Mouse (Mus musculus) urinary bladder, postnatal 14 days (tissue): Measurements from ENCODE around the gene Galr3.
"Not testable (repeated sequence)": the region's sequence is repeated elsewhere in the genome, so short reads cannot be mapped to it uniquely, and the experiment has no call there.

ENCODE experiments used
- DNase-seq: peaks from one replicate; pipeline ENCODE4 v3.0.0; 2021; ENCODE audit warnings: low spot score

Galr3 gene

GRCm38 (mm10) chr15:79041585-79041984 lies at the start of gene Galr3:
Gene Galr3, plus strand, starts transcription at chr15:79041885.
- no peak for DNase-seq

DNA sequence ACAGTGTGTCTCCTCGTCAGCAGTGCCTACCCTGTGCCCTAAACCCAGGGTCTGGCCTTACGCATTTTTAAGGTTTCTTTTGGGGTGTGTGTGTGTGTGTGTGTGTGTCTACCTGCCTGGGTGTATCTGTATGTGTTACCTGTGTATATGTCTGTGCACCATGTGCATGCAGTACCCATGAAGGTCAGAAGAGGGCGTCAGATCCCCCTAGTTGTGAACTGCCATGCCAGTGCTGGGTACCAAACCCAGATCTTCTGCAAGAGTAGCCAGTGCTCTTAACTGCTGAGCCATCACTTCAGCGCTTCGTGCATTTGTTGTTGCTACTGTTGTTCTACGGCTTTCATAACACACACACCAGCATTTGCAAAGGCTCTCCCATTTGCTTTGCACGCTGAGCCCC lies 49.5 kb upstream of the Galr3 start:
- no peak for DNase-seq

GRCm38 (mm10) chr15:78992925-78993324 lies 48.8 kb upstream of the Galr3 start:
- DNase-seq = no peak

DNA sequence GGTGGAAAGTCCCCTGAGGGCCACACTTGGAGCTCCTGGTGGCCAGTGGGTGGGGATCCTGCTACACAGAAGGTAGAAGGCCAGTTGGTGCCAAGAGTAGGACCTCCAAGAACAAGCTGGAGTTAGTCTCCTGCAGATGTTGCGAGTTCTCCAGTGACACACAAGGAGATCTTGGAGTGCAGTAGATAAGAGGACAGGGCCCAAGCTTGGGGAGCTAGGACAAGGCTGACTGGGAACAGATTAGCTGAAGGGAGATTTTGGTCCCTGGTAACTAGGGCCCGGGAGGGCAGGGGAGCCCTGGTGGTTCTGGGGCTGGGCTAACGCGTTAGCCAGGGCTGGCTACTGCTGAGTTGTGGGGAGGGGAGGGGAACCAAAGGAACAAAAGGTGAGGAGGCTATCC lies 45.8 kb upstream of the Galr3 start:
- DNase-seq = no peak

GRCm38 (mm10) chr15:78996663-78997062 lies 45.0 kb upstream of the Galr3 start:
- no peak for DNase-seq

DNA sequence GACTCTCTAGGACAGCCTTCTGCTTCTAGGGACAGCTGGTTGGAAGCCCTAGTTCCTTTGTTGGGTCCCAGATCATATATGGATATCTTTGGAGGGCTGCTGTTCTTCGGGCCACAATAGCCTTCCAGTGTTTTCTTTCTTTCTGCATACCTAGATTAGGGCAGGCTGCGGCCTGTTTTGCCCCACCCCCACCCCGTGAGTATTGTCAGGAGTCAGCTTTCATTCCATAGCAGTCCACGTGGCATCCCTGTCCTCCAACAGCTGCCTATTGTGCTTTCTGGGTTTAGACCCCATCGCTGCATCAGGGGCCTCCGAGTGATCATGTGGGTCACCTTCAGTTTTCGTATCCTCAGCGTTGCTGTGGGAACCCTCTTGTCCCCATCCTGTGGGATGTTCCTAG lies 43.3 kb upstream of the Galr3 start:
- no peak for DNase-seq

DNA sequence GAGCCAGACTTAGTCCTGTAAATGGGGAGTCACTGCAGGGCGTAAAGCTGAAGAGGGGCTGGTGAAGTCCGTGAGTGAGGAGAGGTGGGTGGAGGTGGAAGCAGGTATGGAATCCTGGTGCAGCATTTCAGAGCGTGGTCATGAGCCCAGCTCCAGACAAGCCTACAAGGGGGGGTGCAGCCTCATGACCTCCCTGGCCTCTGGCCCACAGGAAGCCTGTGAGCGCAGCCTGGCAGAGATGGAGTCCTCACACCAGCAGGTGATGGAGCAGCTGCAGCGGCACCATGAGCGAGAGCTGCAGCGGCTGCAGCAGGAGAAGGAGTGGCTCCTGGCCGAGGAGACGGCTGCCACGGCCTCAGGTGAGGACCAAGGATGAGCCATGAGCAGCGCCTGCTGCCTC lies 42.1 kb upstream of the Galr3 start:
- DNase-seq = no peak

DNA sequence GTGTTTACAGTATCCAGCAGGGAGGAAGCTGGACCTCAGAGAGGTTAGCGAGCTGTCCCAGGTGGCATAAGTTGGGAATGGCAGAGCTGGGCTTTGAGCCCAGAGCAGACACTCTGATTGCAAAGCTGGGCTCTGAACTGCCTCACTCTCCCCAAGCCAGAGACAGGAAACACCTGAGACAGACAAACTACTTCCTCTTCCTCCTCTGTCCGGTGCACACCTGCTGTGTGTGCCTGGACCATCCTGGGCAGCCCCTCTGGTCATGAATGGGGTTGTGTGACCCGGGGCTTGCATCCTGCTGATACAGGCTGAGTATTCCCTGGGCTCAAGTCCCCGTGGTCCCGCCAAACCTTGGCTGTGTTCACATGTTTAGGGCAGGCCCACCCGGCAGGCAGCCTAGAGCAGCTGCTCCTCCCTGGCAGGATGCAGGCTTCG lies 41.3 kb upstream of the Galr3 start:
- DNase-seq = no peak

GRCm38 (mm10) chr15:79001559-79001958 lies 40.1 kb upstream of the Galr3 start:
- no peak for DNase-seq

GRCm38 (mm10) chr15:79002036-79002435 lies 39.6 kb upstream of the Galr3 start:
- peak; percentile 65 for DNase-seq

DNA sequence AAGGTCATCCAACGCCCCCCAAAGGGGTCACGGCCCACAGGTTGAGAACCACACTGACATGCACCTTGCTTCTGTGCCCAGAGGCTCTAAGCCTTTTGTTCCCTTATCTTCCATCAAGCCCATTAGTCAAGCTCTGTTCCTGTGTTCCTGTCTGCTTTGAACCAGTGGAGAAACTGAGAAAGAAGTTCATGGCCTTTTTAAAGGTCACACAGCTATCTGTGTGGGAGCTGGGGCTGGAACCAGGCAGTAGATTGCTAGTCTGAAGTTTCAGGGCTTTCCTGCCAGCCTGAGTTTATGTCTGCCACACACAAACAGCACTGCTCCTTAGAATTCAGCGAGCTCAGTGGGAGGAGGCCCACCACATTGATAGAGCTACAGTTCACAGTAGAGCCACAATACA lies 38.6 kb upstream of the Galr3 start:
- no peak for DNase-seq

- no peak for DNase-seq
Measured at GRCm38 (mm10) chr15:79005581-79005980, 36.1 kb upstream of the Galr3 start.

- no peak for DNase-seq
Measured at GRCm38 (mm10) chr15:79006638-79007037, 35.0 kb upstream of the Galr3 start.

DNA sequence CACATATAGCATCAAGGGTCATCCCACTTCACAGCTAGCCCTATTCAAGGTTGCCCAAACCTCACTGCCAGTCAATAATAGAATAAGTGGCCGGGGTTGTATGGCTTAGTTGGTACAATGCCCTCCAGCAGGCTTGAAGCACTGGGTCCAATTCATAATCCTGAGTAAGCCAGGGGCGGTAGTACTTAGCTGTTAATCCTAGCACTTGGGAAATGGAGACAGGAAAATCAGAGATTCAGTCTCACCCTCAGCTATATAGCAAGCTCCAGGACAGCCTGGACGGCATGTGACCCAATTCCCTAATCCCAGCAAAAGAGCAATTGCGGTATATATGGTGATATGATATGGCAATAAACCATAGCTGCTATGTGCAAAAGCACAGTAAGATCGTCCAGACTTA lies 34.6 kb upstream of the Galr3 start:
- DNase-seq = no peak

- not testable (repeated sequence) for DNase-seq
Measured at GRCm38 (mm10) chr15:79007836-79008235, 33.8 kb upstream of the Galr3 start.

DNA sequence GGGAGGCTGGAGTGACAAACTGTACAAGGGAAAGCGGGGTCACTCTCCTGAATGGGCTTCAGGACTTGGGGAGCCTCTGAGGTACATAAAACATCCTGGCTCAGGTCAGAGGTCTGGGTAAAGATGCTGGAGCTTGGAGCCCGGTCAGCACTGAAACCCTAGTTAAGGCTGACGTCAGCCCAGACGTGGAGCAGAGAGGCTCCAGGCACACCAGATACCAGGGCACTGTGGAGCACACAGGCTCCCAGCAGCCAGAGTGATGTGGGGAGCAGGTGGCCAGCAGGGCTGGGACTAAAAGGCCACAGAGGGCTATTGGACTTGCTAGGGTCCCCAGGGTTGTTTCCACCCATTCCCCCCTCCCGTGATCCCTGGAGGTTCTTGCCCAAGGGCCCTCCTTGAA lies 32.0 kb upstream of the Galr3 start:
- DNase-seq = no peak

DNA sequence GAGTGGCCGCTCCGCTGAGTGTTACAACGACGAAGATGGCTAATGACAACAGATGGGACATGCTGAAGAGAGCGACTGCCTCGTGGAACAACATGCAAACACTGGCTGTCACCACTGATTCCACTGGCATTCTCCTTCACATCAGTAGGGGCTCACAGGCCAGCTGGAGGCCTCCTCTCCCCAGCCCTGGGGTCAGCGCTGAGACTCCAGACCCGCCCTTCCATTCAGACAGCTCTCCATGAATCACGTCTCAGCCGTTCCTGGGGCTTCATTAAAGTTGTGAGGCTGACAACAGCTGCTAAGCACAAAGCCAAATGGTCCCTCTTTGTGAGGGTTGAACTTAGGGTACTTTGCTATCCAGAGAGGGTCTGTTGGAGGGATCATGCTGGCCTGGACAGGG lies 30.1 kb upstream of the Galr3 start:
- DNase-seq = no peak

GRCm38 (mm10) chr15:79013382-79013781 lies 28.3 kb upstream of the Galr3 start:
- no peak for DNase-seq

GRCm38 (mm10) chr15:79018191-79018590 lies 23.5 kb upstream of the Galr3 start:
- no peak for DNase-seq

GRCm38 (mm10) chr15:79018886-79019285 lies 22.8 kb upstream of the Galr3 start:
- DNase-seq = no peak

DNA sequence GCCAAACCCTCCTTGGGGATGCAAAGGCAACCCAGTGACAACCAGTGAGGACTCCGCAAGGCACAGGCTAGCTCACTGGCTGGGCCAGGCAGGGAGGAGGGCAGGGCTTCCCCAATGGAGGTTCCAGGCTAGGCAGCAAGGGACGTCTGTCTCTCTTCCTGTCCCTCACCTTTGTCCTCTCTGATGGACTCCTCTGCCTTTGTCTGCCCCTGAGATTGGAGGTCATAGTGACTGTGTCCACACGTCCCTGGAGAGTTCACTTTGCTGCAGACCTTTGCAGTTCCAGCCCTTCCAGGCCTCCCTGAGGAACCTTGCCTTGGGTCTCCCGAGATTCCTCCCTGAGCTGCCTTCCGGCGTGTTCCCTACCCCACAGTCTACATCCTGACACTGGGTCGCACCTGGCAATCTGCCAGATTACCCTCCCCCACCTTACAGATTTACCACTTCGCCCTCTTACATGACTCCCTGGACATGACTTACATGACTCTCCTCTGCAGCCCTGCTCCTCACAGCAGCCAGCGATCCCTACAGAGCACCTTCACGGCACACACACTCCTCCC lies 18.9 kb upstream of the Galr3 start:
- DNase-seq = no peak

DNA sequence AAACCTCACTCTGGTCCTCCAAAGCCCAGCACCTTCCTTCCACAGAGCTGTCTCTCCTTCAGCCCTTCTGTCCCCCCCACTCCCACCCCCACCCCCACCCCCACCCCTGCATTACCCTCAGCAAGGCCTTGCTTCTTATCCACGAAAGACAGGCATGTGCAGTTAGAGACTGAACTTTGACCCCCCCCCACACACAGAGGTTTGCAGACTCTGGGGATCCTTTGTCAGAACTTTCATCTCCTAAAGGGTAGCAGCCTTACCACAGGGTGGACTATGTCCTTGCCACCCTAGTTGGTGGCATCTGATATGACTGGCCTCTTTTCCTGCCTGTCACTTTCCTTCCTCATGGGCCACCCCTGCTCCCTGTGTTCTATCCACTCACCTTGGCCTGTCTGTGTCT lies 18.3 kb upstream of the Galr3 start:
- DNase-seq = no peak

DNA sequence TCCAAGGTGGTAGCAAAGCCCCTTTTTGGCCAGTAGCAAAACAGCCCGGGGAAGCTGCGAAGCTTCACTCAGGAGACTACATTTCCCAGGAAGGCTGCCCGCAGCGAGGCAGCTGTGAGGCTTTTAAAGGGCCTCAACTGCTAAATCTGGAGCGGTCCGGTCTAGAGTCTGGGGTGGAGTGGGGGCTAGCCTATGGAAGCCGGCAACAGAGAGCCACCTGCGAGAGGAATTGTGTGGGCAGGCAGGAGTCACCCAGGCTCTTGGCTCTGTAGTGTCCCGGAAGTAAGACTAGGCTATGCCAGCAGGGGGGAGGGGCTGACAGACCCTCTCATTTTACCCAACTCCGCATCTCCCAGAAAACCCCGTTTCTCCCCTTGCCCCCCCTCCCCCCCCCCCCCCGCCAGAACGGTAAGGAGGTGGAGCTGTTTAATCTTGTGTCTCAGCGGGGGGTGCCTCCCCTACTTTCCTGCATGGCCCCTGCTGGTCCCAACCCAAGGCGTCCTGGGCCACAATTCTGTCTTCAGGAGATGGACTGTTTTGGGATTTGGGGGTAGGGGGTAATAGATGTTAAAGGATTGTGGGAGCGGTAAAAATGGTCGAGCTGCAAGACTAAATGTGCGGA lies 15.9 kb upstream of the Galr3 start:
- DNase-seq = no peak
